Mouse (Mus musculus): ENCODE data around the gene Syndig1. TPM values are rescaled to one million over a fixed set of nuclear protein-coding genes. Genes with fewer than 3 reads are reported as not detected.

The Syndig1 gene
- polyA plus RNA-seq, 1 experiment from 2014 or later = 109 TPM

GRCm38 (mm10) chr2:149830536-149831458 is 1.8 kb downstream of the Syndig1 start, which contains the start of gene C530025M09Rik:
C530025M09Rik (minus strand) TSS chr2:149831213.
- peaks cover 6% of the 10 kb centered on the region for H3K27me3 ChIP-seq (ENCODE audit: control insufficient read depth, insufficient read depth, low read length)
- ATAC-seq (ENCODE audit: low read depth) = peak; percentile 89
- H3K27ac ChIP-seq (ENCODE audit: low read depth, low read length) = peak within 1 kb of the TSS; percentile 68
- H3K9me3 ChIP-seq (ENCODE audit: control insufficient read depth, low read length) = no peaks in the 10 kb centered on the region
- no peaks in the 10 kb centered on the region for H3K36me3 ChIP-seq (ENCODE audit: control insufficient read depth, insufficient read depth, low read length)
- H3K4me2 ChIP-seq (ENCODE audit: low read depth, low read length) = peak within 1 kb of the TSS; percentile 92
- peaks cover 8% of the 10 kb centered on the region; the same call in 1 of the 2 replicates for H3K4me1 ChIP-seq (ENCODE audit: control insufficient read depth, insufficient read depth, low read length)
- peak within 1 kb of the TSS; percentile 86 for H3K9ac ChIP-seq (replicated peaks; ENCODE audit: low read depth, low read length)
- H3K4me3 ChIP-seq (ENCODE audit: low read depth, low read length) = peak within 1 kb of the TSS; percentile 71
- WGBS = under 1% methylated on average over 75 of the region's 82 CpGs

- H3K9me3 ChIP-seq (ENCODE audit: control insufficient read depth, low read length) = no peaks in the 10 kb centered on the region
- H3K36me3 ChIP-seq (ENCODE audit: control insufficient read depth, insufficient read depth, low read length) = no peaks in the 10 kb centered on the region
- peak overlapping the region; percentile 71 for H3K4me3 ChIP-seq (ENCODE audit: low read depth, low read length)
- H3K27me3 ChIP-seq (ENCODE audit: control insufficient read depth, insufficient read depth, low read length) = peaks cover 6% of the 10 kb centered on the region
- WGBS = 2% methylated on average over 29 of the region's 29 CpGs
- peak overlapping the region; percentile 86 for H3K9ac ChIP-seq (replicated peaks; ENCODE audit: low read depth, low read length)
- peak; percentile 20; the same call in 1 of the 2 replicates for ATAC-seq (ENCODE audit: low read depth)
- no peak overlapping the region for H3K27ac ChIP-seq (ENCODE audit: low read depth, low read length)
- peaks cover 8% of the 10 kb centered on the region; the same call in 1 of the 2 replicates for H3K4me1 ChIP-seq (ENCODE audit: control insufficient read depth, insufficient read depth, low read length)
- peak overlapping the region; percentile 92 for H3K4me2 ChIP-seq (ENCODE audit: low read depth, low read length)
Measured at GRCm38 (mm10) chr2:149831459-149832245, 2.6 kb downstream of the Syndig1 start.

GRCm38 (mm10) chr2:149832301-149832700 is 3.3 kb downstream of the Syndig1 start:
- H3K4me1 ChIP-seq (ENCODE audit: control insufficient read depth, insufficient read depth, low read length) = peaks cover 8% of the 10 kb centered on the region; the same call in 1 of the 2 replicates
- H3K9ac ChIP-seq (replicated peaks; ENCODE audit: low read depth, low read length) = peak overlapping the region; percentile 86
- H3K4me3 ChIP-seq (ENCODE audit: low read depth, low read length) = peak overlapping the region; percentile 71
- 5% methylated on average over 5 of the region's 5 CpGs for WGBS
- no peaks in the 10 kb centered on the region for H3K36me3 ChIP-seq (ENCODE audit: control insufficient read depth, insufficient read depth, low read length)
- H3K9me3 ChIP-seq (ENCODE audit: control insufficient read depth, low read length) = no peaks in the 10 kb centered on the region
- ATAC-seq (ENCODE audit: low read depth) = no peak
- H3K4me2 ChIP-seq (ENCODE audit: low read depth, low read length) = peak overlapping the region; percentile 92
- peaks cover 6% of the 10 kb centered on the region for H3K27me3 ChIP-seq (ENCODE audit: control insufficient read depth, insufficient read depth, low read length)
- H3K27ac ChIP-seq (ENCODE audit: low read depth, low read length) = no peak overlapping the region

GRCm38 (mm10) chr2:149835091-149835490 is 6.1 kb downstream of the Syndig1 start:
- Histone ChIP-seq H3K27ac (ENCODE audit: low read depth, low read length) (no peak overlapping the region), H3K4me3 (ENCODE audit: low read depth, low read length) (no peak overlapping the region), H3K36me3 (ENCODE audit: control insufficient read depth, insufficient read depth, low read length) (no peaks in the 10 kb centered on the region), H3K9ac (replicated peaks; ENCODE audit: low read depth, low read length) (no peak overlapping the region), H3K4me1 (ENCODE audit: control insufficient read depth, insufficient read depth, low read length) (peaks cover 8% of the 10 kb centered on the region; the same call in 1 of the 2 replicates), H3K27me3 (ENCODE audit: control insufficient read depth, insufficient read depth, low read length) (peaks cover 6% of the 10 kb centered on the region), H3K9me3 (ENCODE audit: control insufficient read depth, low read length) (no peaks in the 10 kb centered on the region), H3K4me2 (ENCODE audit: low read depth, low read length) (no peak overlapping the region)
- 86% methylated on average over 1 of the region's 1 CpGs for WGBS
- ATAC-seq (ENCODE audit: low read depth) = no peak

GRCm38 (mm10) chr2:149836471-149837135 is 7.6 kb downstream of the Syndig1 start:
- no peak for ATAC-seq (ENCODE audit: low read depth)
- Histone ChIP-seq H3K9me3 (ENCODE audit: control insufficient read depth, low read length) (no peaks in the 10 kb centered on the region), H3K27ac (ENCODE audit: low read depth, low read length) (no peak overlapping the region), H3K9ac (replicated peaks; ENCODE audit: low read depth, low read length) (no peak overlapping the region), H3K4me3 (ENCODE audit: low read depth, low read length) (no peak overlapping the region), H3K27me3 (ENCODE audit: control insufficient read depth, insufficient read depth, low read length) (peaks cover 2% of the 10 kb centered on the region; the same call in 1 of the 2 replicates), H3K4me1 (ENCODE audit: control insufficient read depth, insufficient read depth, low read length) (peaks cover 4% of the 10 kb centered on the region; the same call in 1 of the 2 replicates), H3K4me2 (ENCODE audit: low read depth, low read length) (no peak overlapping the region), H3K36me3 (ENCODE audit: control insufficient read depth, insufficient read depth, low read length) (no peaks in the 10 kb centered on the region)
- 85% methylated on average over 2 of the region's 2 CpGs for WGBS

- H3K4me2 ChIP-seq (ENCODE audit: low read depth, low read length) = no peak overlapping the region
- no peaks in the 10 kb centered on the region for H3K4me1 ChIP-seq (ENCODE audit: control insufficient read depth, insufficient read depth, low read length)
- no peak overlapping the region for H3K9ac ChIP-seq (replicated peaks; ENCODE audit: low read depth, low read length)
- H3K36me3 ChIP-seq (ENCODE audit: control insufficient read depth, insufficient read depth, low read length) = no peaks in the 10 kb centered on the region
- H3K9me3 ChIP-seq (ENCODE audit: control insufficient read depth, low read length) = no peaks in the 10 kb centered on the region
- H3K27ac ChIP-seq (ENCODE audit: low read depth, low read length) = no peak overlapping the region
- no peaks in the 10 kb centered on the region for H3K27me3 ChIP-seq (ENCODE audit: control insufficient read depth, insufficient read depth, low read length)
- H3K4me3 ChIP-seq (ENCODE audit: low read depth, low read length) = no peak overlapping the region
- no peak for ATAC-seq (ENCODE audit: low read depth)
- 81% methylated on average over 2 of the region's 2 CpGs for WGBS
Measured at GRCm38 (mm10) chr2:149839666-149840065, 10.7 kb downstream of the Syndig1 start.

- Histone ChIP-seq H3K27me3 (ENCODE audit: control insufficient read depth, insufficient read depth, low read length) (no peaks in the 10 kb centered on the region), H3K4me1 (ENCODE audit: control insufficient read depth, insufficient read depth, low read length) (no peaks in the 10 kb centered on the region), H3K9ac (replicated peaks; ENCODE audit: low read depth, low read length) (no peak overlapping the region), H3K27ac (ENCODE audit: low read depth, low read length) (no peak overlapping the region), H3K4me2 (ENCODE audit: low read depth, low read length) (no peak overlapping the region), H3K36me3 (ENCODE audit: control insufficient read depth, insufficient read depth, low read length) (no peaks in the 10 kb centered on the region), H3K9me3 (ENCODE audit: control insufficient read depth, low read length) (no peaks in the 10 kb centered on the region), H3K4me3 (ENCODE audit: low read depth, low read length) (no peak overlapping the region)
- WGBS = 83% methylated on average over 2 of the region's 2 CpGs
- no peak for ATAC-seq (ENCODE audit: low read depth)
Measured at GRCm38 (mm10) chr2:149844575-149844974, 15.6 kb downstream of the Syndig1 start.

GRCm38 (mm10) chr2:149848778-149849177 is 19.8 kb downstream of the Syndig1 start:
- no peaks in the 10 kb centered on the region for H3K9me3 ChIP-seq (ENCODE audit: control insufficient read depth, low read length)
- no peak overlapping the region for H3K4me2 ChIP-seq (ENCODE audit: low read depth, low read length)
- H3K27ac ChIP-seq (ENCODE audit: low read depth, low read length) = no peak overlapping the region
- H3K27me3 ChIP-seq (ENCODE audit: control insufficient read depth, insufficient read depth, low read length) = no peaks in the 10 kb centered on the region
- ATAC-seq (ENCODE audit: low read depth) = no peak
- 65% methylated on average over 4 of the region's 4 CpGs for WGBS
- no peaks in the 10 kb centered on the region for H3K4me1 ChIP-seq (ENCODE audit: control insufficient read depth, insufficient read depth, low read length)
- no peak overlapping the region for H3K9ac ChIP-seq (replicated peaks; ENCODE audit: low read depth, low read length)
- H3K36me3 ChIP-seq (ENCODE audit: control insufficient read depth, insufficient read depth, low read length) = no peaks in the 10 kb centered on the region
- H3K4me3 ChIP-seq (ENCODE audit: low read depth, low read length) = no peak overlapping the region

Measured in neural tube, embryonic 14.5 days (tissue).